Mouse (Mus musculus): ENCODE data around the gene Kazald1. TPM values are rescaled to one million over a fixed set of nuclear protein-coding genes. Genes with fewer than 3 reads are reported as not detected.
"Not testable (repeated sequence)": the region's sequence is repeated elsewhere in the genome, so short reads cannot be mapped to it uniquely, and the experiment has no call there.

Gene Kazald1
- polyA plus RNA-seq (2017; shearing (Covaris generic)) = 1 to 10 TPM in 1 of 2 experiments, under 1 TPM in 1; 0.76 to 1.2 TPM

DNA sequence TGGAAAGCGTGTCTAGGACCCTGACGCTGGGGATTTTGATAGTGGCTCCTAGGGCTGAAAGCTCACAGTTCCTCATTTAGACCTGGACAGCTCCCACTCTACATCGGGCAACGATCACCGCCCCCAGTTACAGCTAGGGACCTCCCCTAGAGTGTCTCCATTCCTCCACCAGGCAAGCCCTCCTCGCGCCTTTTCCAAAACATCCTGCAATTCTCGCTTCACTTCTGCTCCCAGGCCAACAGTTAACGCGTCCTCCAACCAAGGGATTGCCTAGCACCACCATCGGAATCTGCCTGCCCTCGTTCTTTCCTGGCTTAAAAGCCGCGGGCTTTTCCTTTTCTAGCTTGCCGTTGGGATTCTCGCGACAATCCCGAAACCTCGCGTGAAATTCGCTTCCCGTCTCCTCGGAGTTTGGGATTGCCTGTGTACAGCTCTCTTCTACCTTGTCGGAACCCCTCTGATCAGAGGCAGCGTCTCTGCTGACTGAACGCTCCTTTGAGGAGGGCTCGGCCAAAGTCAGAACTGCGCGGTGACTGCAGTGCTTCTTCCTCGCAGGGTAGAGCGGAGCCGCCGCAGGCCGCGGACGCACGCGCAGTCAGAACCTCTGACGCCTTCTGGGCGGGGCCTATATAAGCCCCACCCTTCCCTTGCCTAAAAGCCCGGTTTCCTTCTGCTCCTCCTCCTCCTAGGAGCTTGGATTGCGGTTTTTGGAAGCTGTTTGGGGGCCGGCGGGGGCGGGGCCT, at the start of gene Kazald1:
Gene Kazald1, plus strand, starts transcription at position 662 of the 743 bp plus-strand sequence.
- ATAC-seq = peak; percentile 71

GRCm38 (mm10) chr19:45025937-45026568, 49.0 kb upstream of the Kazald1 start:
- no peak for ATAC-seq

DNA sequence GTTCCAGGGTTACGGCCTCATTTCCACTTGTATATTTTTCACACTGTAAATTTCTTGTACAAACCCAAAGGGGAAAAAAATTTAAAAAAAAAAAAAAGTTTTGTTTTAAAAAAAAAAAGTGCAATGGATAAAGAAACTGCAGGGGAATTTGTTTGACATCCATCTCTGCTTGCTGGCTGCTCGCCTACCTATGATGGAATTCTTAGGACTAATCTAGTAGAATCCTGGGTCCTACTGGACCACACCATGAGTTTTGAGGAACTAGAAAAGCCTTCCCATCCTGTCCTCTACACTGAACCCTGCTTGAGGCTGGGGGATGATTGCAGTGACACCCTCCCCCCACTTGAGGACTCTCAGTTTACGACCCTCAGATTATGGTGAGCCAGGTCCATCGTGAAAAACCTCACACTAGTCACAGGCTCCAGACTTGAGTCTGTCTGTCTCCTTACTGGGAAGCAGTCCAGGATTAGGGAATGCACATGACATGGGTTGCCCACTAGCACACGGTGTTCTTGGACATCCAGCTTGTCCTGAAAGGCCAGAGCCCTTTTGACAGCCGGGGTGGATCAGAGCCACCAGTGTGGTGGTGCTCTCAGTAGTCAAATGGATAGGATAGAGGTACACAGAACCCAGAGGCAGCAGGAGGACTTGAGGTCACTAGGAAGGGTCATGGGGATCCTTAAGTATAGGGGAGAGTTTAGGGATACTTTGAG, 47.9 kb upstream of the Kazald1 start:
- ATAC-seq = no peak

DNA sequence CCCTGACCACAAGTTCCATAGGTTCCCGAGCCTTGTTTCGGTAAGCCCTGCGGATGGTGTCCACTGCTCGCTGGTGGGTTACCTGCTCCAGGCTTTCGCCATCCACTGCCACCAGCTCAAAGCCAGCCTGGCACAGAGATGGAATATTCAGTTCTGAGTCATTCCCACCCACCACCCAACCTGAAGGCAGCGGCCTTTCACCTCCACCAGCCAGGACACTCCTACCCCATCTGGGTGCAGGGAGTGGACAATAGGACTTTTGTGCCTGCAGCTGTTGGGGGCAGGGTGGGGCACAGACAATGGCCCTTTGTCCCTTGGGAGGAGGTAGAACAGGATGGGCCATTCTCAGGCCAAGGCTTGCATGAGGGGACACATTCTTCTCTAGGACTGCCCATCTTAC, 47.2 kb upstream of the Kazald1 start:
- ATAC-seq = no peak

DNA sequence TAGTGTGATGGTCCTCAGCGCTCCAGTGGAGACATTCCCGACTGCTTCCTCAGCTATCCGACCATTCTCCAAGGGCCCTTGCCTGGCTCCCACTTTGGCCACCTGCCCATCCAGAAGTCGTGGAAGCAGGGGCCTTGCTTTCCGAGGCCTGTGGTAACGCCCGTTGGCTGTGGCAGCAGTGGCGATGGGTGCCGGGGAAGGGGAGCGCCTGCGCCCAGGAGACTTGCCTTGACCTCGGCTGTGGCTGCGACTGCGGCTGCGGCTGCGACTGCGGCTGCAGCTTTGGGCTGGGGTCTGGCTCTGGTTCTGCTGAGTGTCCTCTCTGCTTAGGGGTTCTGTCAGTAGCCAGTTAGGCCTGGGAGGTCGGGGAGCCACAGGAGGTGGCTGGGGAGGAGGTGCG, 46.3 kb upstream of the Kazald1 start:
- ATAC-seq = no peak

DNA sequence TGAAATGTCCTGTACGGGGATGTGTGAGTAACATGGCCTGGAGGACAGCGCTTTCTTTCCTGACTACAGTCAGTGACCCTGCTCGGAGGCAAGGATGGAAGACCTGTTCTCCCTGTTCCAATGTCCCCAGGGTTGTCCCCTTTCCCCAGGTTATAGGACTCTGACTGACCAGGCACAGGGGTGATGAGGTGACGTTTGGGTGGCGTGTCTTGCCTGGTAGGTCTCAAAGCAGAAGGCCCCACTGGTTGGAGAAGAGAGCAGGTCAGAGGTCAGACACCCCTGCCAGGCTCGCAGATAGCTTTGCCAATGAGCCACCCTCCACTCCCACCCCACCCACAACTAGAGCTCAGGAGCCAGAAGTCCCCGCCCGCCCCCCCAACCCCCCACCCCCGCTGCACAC, 45.5 kb upstream of the Kazald1 start:
- ATAC-seq = no peak

DNA sequence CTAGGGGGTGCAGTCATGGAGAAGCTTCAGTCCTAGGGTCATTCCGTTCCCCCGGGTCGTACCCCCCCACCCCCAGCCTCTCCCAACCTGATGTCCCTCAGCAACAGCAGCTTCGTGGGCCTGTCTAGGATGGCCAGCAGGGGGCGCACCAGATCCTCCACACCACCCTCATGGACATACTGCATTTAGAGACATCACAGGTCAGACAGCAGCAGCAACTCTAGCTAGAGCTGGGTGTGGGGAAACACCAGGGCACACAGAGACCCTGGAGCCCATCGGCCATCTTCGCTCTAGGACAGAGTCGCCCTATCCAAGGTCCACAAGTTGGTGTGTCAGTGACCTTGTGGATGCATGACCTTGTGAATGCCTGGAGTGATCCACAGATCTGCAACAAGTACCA, 44.9 kb upstream of the Kazald1 start:
- ATAC-seq = peak; percentile 36

GRCm38 (mm10) chr19:45030746-45031693, 44.0 kb upstream of the Kazald1 start:
- peak; percentile 44 for ATAC-seq

DNA sequence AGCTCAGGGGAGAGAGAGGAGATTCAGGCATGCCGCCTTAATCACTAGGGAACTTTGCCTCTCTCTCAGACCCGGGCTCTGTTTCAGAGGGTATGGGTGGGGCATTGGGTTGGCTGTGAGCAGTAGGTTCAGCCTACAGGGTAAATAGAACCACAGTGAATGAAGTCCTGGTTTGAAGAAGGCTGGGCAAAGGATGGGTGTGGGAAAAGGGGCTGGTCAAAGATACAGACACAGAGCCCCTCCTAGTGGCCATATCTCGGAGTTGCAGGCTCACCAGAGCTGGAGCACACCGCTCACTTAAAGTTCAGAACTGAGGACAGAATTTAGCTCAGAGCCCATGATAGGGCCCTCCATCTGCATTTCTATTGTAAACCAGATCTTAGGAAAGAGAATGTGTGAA, 43.3 kb upstream of the Kazald1 start:
- peak; percentile 68 for ATAC-seq

- peak; percentile 66 for ATAC-seq
Measured at GRCm38 (mm10) chr19:45032570-45033332, 42.3 kb upstream of the Kazald1 start.

DNA sequence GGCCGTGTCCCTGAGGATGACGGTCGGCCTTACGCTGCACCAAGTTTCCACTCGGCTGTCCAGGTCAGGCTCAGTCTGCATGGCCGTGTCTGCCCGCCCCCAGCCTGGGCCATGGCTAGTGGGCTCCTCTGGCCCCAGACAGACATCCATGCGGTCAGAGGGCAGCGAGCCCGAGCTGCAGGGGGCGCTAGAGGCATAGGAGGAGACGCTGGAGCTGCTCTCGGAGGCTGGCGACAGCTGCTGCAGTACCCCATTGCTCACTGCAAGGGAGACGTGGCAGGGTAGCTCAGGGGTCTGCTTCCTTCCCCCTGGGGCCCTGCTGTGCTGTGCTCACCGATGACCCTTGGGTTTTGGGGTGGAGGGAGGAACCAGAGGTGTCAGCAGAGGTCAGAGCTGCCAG, 38.2 kb upstream of the Kazald1 start:
- no peak for ATAC-seq

- not testable (repeated sequence) for ATAC-seq
Measured at GRCm38 (mm10) chr19:45038198-45038597, 36.8 kb upstream of the Kazald1 start.

- ATAC-seq = no peak
Measured at GRCm38 (mm10) chr19:45040214-45040613, 34.8 kb upstream of the Kazald1 start.

GRCm38 (mm10) chr19:45044389-45044927, 30.6 kb upstream of the Kazald1 start:
- no peak for ATAC-seq

DNA sequence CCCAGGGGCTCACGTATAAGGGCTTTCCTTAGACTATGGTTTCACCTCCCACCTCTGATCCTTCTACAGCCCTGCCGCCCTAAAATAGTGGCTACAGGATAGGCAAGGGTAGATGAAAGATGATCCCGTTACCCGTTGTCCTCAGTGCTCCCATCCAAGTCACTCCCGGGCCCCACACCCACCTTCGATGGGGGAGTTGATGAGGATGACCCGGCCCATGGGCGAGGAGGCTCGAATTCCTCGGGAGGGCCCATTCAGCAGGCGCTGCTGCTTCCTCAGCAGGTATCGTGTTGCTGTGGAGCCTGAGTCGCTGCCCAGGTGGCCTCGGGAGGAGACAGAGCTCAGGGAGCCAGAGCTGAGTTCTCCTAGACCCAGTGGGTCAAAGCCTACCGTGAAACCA, 29.8 kb upstream of the Kazald1 start:
- ATAC-seq = no peak

DNA sequence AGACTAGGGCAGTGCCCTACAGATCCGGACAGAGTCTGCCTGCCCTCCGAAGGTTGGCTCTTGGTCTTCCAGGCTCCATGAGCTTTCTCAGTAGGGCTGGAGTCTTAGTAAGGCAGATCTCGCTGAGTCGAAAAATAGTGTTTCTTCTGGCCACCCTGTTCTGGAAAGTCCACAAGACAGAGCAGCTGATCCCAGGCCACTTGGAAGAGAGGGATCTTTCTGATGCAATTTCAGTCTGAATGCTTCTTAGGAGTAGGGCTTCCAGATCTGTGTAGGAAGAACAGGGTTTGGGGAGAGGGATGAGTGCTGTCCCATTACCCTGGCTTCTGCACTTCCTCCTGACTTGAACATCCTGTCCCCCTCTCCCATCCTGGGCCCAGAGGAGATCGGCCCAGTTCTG, 29.4 kb upstream of the Kazald1 start, which contains the start of gene Pdzd7:
Gene Pdzd7, minus strand, starts transcription at position 67 of the 400 bp plus-strand sequence.
- no peak for ATAC-seq

DNA sequence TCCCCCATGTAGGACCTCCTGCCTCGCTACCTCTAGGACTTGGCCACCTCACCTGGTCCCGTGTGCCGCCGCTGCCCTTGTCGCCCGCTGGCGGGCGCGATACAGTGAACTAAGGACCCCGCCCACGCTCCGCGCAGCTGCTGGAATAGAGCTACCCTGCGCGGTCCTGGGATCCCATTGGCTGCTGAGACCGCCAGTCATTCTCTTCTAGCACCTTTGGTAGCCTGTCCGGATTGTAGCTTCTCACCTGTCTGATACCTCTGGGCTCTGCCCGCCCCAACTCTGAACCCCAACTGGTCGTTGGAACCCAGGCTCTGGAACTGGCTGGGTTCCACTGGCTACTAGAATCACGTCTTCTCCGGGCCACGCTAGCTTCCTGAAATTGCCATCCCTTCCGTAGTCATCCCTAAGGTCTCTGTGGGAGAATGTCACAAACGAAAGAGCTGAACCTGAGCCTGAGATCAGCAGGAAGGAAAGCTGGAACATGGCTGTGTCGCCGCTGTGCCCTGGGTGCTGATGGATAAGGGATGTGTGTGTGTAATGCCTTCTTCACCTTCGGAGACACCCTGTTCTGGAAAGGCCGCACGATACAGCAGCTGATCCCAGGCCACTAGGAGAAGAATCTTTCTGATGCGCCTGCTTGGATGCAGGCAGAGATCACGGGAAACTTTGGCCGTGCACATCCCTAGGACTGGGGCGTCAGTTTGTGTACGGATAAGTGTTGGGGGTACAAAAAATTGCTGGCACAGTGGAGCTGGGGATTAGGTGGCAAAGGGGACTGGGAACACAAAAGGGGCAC, 28.3 kb upstream of the Kazald1 start:
- peak; percentile 36 for ATAC-seq

DNA sequence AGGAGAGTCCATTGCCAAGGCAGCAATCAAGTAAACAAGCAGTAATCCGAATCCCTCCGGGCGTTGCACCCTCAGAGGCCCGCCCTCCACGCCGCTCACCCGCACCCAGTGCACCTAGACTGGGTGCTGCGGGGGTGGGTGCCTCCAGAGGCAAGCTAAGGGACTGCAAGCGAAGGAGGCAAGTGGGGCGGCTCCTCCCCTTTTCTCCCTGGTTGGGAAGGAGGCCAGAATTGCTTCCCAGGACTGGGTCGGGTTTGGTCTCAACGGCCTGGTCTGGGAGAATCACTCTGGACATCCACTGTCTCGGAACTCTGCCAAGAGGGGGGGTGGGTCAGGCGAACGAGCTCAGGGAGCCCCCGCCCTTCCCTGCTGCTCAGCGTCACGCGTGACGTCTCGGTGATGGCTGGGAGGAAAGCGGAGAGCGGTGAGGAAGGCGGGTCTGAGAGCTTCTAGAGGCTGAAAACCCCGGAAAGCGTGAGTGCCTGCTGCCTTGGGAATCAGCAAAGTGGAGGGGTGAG, 27.6 kb upstream of the Kazald1 start, which contains the start of gene Sfxn3:
Gene Sfxn3, plus strand, starts transcription at position 87 of the 518 bp plus-strand sequence.
- ATAC-seq = peak; percentile 84

DNA sequence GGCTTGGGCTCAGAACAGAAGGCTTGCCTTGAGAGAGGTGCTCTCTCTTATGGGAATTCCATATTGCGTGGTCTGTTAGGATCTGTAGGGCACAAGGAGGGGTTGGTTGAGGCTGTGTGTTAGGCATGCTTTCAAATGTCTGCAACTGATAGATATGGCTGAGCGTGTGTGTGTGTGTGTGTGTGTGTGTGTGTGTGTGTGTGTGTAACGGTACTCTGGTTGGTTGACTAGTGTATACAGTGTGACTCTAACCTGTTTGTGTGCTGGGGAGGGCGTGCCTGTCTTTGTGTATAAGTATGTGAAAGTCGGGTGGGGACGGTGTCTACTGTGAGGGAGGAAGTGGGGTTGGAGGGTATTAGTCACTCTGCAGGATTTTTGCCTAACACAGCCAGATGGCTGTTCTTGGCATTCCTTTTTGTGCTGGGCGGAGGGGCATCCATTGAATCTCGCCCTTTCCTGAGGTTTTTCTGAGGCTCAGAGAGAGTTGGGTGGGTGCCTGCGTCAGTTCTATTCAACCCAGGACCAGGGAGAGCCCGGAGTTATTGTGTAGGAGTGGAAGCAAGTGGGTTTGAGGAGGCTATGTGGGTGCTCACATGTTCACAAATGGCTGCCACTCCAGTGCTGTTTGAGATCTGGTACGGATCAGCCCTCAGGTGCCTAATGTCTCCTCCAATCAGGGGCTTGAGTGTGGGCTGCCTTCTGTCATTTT, 27.0 kb upstream of the Kazald1 start:
- peak; percentile 78 for ATAC-seq

Data from CD4-positive, CD25-positive, alpha-beta regulatory T cell, adult 4 months (primary cell).